Mouse (Mus musculus) retina, adult 2 months (tissue): ENCODE measurements around the gene Ier5.

Experiments used
- DNase-seq: peaks from one replicate; pipeline ENCODE4 v3.0.0-alpha.2; 2012; ENCODE audit warnings: low read depth, low spot score

Ier5 gene

DNA sequence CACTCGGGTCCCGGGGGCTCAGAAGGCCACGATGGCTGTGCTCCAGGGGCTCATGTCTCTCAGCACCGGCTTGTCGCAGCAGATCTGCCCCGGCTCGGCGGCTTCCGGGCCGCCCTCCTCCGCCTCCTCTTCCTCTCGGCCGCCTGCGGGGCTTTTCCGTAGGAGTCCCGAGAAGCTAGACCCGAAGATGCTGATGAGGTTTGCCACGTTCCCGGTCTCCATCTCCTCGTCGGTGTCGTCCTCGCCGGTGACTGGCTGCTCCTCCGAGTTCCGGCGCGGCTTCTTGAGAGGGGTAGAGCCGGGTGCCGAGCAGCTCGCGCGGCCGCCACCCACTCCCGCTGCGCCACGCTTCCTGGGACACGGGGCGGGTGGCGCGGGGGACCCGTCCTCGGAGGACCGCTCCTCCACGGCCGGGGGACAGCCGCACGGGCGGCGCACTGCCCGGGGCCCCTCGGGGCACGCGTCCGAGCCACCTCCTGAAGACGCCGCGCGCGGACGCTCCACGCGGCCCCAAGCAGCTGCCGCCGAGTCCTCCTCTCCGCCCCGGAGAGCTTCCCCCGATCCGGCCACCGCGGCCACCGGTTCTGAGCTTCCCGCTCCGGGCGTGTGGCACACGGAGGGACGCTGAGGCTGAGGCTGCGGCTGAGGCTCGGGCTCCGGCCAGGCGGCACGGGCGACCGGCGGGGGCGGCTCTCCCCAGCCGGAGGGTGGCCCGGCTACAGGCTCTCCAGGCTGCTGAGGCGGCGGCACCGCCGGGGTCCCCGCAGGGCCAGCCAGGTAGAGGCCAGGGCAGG is 753 bp downstream of the Ier5 start:
- no peak for DNase-seq

DNA sequence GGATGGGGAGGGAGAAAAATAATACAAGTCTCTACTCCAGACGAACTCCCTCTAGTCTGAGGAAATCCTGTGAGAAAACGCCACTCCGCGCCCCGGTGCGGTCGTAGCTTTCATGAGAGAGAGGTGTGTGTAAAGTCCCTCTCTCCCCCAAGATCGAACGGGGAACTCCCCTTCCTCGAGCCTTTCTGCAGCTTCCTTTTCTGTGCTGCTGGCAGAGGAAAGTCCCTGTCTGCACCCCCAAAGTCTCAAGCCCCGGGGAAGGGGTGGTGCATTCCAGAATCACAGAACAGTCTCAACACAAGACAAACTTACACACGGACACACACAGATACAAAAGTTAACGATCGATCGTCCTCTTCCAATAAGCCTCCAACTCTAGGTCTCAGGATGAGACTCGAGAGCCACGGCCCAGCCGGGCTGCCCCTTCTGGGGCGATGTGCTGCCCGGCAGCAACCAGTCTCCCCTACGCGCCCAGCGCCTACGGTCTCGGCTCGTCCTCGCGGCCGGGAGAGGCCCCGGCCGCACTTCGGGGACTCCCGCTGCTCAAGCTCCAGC is 1.4 kb downstream of the Ier5 start:
- no peak for DNase-seq

DNA sequence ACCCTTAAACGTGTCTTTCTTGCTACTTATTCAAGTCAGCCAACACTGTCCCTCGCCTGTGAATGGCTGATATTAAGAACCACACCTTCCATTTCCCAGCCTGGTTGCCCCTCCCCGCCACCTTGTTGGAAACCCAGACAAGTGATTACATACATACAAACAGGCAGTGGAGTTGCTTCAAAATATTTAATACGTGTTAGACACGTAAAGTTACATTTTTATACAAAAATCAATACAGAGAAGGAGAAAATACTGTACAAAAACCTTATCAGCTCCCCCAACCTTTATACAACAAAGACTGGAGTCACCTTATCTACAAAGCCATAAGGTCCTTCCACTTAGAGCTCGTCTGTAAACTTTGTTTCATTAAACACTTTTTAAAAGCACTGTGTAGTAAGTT is 2.1 kb downstream of the Ier5 start:
- DNase-seq = no peak

DNA sequence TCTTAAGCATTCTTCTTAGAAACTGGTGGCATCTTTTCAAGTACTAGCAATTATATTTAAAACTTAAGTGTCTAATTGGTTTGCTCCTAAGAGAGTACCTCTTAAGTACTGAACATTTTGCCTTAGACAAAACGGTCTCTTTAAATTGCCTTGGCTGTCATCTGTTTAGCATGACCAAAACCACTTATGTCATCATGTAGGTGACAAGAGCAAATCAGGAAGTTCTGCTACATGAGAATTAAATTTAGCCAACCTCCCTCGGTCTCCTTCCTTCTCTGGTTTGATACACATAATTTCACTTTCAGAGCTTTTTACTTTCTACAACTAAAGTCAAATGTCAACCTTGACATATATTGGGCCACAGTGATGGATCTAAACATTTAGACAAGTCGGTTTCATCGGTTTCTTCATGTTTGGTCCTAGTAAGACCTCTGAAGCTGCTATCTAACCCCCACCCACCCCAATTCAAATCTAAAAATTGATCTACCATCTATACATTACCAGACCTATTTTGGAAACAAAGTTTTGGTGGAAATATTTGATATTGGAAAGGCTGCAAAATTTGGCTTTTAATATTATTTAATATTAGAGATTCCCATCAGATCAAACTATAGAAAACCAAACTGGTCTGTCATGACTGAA is 2.7 kb downstream of the Ier5 start:
- DNase-seq = no peak

- DNase-seq = no peak
Measured at GRCm38 (mm10) chr1:155093971-155094707, 5.3 kb downstream of the Ier5 start.

- no peak for DNase-seq
Measured at GRCm38 (mm10) chr1:155093145-155093791, 6.2 kb downstream of the Ier5 start.

DNA sequence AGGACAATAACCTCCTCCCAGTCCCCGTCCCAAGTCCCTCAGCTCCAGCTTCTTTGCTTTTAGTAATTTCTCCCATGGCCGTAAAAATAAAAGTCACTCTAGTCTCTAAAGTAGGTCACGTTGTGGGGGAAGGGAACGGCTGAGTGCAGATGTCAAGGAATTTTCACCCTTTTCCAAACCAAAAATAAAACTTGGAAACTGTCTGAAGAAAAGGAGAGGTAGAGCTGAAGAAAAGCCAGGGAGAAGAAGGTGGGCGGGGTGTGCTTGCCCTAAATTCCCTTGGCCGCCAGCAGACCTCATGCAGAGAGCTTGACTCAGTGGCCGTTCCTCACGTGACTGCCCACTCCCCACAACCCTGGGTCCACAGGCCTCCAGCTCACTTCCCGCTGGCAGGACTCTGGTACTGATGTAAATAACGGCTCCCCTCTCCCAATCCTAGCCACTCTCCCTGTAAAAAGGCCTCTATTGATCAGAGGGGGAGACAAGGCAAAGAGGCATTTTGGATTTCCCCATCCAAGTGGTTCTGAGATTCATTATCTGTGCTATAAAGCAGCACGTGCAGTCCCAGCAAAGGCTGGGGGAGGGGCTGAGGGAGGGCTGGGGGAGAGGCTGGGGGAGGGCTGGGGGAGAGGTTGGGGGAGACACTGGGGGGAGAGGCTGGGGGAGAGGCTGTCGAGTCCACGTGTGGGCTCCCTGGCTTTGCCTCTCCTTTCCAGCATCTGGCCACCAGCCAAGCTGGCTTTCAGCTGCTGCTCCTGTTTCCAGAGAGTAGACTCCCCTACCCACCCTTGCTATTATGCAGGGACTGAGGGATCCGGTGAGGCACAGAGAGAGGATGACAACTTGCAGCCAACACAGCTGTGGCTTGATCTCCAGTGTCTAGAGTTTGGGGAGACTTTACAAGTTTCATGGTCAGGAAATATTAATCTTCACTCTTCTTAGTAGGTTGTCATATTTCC is 7.3 kb downstream of the Ier5 start:
- no peak for DNase-seq

- DNase-seq = no peak
Measured at GRCm38 (mm10) chr1:155091374-155091841, 8.0 kb downstream of the Ier5 start.

DNA sequence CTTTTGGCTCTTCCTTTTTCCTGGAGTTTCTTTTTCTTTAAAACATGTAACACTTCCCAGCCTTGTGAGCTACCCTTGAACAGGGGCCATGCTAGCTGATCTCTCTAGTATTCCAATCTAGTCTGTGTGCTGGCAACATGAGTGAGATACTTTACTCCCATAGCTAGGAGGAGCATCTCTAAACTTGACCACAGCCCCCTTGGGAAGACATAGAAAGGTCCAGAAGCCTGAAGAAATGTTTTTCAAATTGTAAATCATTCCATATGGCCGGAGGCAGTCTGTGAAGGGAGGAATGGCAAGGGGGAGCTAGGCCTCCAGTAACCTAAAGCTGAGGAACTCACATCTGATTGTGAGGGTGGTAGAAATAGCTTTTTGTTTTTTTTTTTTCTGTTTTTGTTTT is 8.7 kb downstream of the Ier5 start:
- DNase-seq = no peak

DNA sequence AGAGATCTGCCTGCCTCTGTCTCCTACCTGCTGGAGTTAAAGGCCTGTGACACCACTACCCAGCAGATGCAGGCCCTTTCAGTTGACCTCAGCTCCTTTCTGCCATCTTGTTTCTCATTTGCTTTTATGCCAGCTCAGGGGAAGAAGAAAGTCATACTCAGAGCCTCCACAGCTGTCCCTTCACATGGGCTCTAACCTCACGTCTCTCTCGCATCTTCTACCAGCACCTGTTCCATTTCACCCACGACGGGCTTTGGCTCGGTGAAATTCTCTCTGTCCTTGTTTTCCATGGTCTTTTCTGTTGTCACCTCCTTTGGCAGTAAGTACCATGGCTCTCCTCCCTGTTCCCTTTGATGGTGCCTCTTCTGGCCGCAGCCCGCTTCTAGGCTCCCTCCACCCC is 9.1 kb downstream of the Ier5 start:
- no peak for DNase-seq

DNA sequence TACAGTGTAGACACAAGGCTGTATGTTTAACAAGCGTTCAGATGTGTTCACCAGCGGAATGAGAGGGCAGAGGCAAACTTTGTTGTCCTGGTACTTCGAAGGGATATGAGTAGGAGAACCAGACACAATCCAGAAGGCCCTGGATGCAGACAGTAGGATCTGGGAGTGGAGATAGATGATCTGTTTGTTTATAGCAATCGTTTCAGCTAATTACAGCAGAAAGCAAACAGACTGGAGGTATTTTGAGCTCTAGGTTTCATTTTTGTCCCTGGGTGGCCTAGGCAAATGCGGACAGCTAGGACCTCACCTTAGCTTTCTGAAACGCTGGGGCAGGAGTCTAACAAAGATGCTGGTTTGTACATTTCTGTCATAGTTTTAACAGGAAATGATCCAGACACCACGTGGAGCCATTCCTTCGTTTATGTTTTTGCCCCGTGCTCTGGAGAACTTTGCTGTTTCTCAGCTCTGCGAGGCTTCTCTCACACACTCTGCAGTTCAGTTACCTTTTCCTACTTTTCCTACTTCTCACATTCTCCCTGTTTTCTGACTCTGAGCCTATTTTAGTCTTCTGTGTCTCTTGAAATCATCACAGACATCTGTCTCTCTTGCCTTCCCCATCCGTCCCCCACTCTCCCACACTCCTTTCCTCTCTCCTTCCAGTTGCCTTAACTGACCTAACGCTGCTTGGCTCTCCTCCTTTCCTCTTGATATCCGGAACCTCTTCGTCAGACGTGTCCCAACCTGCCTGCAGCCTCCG is 10.4 kb downstream of the Ier5 start:
- no peak for DNase-seq

DNA sequence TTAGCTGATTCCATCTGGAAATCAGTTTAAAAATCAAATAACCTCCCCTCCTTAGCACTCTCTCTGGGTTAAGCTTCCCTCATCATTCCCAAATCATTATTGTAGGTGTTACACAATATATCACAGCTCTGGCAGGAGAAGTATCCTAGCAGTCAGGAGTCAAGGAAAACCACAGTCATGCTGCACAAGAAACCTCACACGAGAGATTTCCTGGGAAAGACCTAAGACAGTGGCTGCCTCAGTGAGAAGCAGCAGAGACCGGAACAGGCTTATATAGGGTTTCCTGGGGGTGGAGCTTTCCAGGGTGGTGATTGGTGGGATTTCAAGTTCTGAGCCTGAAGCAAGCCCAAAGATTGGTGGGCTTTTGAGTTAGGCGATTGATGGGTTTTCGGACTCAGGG is 11.4 kb downstream of the Ier5 start:
- no peak for DNase-seq

- no peak for DNase-seq
Measured at GRCm38 (mm10) chr1:155086893-155087292, 12.5 kb downstream of the Ier5 start.

DNA sequence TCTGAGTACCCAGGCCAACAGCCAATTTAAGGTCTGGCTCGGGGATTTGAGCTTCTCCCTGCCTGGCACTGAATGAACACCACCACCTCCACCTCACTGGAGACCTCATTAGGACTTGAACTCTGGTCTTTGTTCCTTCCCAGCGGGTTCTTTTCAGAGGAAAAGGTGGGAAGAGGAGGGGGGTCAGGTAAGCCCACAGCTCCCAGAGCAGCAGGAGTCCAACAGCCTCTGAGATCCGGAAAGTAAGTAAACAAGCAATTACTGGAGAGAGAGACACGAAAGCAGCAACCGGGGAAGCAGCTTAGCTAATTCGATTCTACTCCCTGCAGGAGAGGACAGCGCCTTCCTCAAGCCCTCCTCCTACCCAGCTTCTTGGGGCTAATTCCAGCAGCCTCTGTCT is 13.0 kb downstream of the Ier5 start:
- no peak for DNase-seq

- no peak for DNase-seq
Measured at GRCm38 (mm10) chr1:155084839-155085238, 14.6 kb downstream of the Ier5 start.

GRCm38 (mm10) chr1:155083271-155084265 is 15.9 kb downstream of the Ier5 start:
- peak; percentile 43 for DNase-seq

GRCm38 (mm10) chr1:155082965-155083268 is 16.5 kb downstream of the Ier5 start:
- no peak for DNase-seq

DNA sequence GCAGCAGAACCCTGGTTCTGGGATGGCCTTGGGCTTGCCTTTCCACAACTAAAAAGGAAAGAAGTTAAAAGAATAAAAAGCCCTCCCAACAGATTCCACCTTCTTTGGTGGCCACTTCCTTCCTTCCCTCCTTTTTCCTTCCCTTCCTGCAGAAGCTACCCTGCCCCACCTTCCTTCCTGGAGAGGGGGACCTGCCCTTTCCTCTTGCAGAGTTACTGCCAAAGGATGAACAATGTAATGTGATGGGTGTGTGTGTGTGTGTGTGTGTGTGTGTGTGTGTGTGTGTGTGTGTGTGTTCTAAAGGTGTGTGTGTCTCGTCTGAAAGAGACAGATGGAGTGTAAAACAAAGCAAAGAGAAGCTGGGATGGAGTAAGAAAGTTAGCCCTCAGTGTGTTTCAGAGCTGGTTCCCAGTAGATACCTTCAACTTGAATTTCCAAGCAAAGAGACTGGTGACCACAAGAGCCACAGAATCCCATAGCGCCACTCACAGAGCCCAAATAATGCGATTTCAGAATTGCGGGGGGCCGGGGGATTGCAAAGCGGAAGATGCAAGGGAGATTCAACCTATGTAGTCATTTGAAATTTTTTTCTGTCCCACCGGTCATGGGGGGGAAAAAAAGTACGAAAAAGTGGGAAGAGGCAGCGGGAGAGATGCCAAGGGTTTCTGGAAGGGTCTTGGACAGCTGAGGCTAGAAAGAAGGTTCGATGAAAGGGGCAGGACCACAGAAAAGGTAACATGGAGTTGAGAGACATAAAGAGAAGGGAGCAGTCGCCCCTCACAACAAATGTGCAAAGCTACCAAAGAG is 17.1 kb downstream of the Ier5 start:
- no peak for DNase-seq
